Mouse (Mus musculus): ENCODE measurements at regions not wholly inside any gene's neighbourhood (a gene's known extent, or its start where the extent isn't known, plus 50 kb on each side); places are given as distances from the start of the nearest gene placed in this dataset.
"Not testable (repeated sequence)": the region's sequence is repeated elsewhere in the genome, so short reads cannot be mapped to it uniquely, and the experiment has no call there.

- DNase-seq = not testable (repeated sequence)
Measured at GRCm38 (mm10) chr13:13888847-13889246, 65.4 kb upstream of the B3galnt2 start.

GRCm38 (mm10) chr13:13889297-13890120, 64.8 kb upstream of the B3galnt2 start:
- peak; percentile 93 for DNase-seq

DNA sequence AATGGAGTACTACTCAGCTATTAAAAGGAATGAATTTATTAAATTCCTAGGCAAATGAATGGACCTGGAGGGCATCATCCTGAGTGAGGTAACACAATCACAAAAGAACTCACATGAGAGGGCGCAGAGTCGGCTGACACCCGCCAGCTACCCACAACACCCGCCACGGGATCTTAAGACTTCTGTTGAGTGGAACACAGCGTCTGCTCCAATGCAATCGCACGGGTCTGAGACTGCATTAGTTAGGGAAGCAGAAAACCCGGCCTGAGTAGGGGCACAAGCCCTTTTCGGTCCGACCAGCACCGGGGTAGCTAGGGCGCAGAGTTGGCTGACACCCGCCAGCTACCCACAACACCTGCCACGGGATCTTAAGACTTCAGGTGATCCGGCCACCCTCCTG, 52.1 kb upstream of the B3galnt2 start:
- not testable (repeated sequence) for DNase-seq

Measured in adrenal gland, adult 2 months (tissue).